Mouse (Mus musculus) spleen, adult 2 months (tissue): ENCODE measurements at regions not wholly inside any gene's neighbourhood (a gene's known extent, or its start where the extent isn't known, plus 50 kb on each side); places are given as distances from the start of the nearest gene placed in this dataset.

Experiments used
- CTCF ChIP-seq: fragments of 200-500 bp; IDR thresholded peaks from 2 replicates; pipeline ENCODE4 v1.5.1; 2011; ENCODE audit warnings: mild to moderate bottlenecking, inconsistent platforms; ENCODE audit not compliant: insufficient read depth, insufficient read length, insufficient replicate concordance; ENCODE audit errors: extremely low read depth
- POLR2A ChIP-seq: fragments of 200-500 bp; IDR thresholded peaks from 2 replicates; pipeline ENCODE4 v1.6.1; 2011; ENCODE audit warnings: low read depth, low read length, inconsistent platforms

DNA sequence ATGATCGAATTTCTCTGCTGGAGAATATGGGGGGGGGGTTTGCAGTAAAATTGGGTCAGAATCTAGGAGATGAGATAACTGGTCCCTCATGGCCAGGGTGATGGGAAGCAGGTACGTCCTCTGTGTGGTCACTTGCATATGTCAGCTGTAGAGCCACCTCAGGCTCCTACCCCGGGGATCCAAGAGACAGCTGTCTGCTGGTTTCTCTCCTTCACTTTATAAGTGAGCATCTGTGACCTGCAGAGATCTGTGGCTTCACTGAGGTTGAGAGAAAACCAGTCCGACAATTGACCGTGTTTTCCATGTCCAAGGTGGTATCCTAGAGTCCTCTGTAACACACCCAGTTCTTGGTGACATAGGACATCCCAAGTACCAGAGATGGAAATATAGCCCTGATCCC is 162.1 kb upstream of the Ctbp2 start:
- TF ChIP-seq POLR2A: no peak
- TF ChIP-seq CTCF: no peak
